Mouse (Mus musculus): ENCODE data around the gene Gm21992.
A peak's percentile ranks its signal among the peaks of the same experiment; 100 is the strongest.

Gene Gm21992

DNA sequence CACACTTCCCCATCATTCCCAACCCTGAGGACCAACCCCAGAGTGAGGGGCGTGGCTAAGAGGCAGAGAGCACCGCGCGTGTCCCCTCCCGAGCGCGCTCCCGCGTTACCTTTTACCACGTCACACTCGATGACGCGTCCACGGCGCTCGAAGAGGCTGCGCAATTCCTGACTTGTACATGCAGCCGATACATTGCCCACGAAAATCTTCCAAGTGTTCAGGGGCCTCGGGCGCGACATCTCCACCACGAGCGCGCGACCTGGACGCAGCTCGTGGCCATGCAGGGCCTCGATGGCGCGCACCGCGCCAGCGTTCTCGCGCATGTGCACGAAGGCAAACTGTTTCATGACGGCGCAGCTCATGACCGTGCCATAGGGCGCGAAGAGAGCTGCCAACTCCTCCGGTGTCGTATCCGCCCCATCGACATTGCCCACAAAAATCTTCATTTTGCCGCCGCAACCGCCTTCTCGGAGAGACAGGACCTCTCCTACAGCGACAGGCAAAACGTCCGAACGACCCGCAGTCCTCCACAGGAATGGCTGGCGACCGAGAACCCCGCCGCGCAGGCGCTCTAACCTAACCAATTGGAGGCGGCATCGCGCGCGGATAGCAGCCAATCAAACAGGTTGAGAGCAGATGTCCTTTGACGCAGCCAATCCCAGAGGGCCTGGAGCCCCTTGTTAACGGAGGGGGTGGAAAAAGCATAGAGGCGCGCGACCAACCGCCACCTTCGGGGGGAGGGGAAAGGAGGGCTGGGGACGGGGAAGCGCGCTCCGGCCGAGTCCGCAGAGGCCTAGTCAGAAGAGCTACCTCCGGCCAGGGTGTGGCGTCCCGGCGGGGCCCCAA lies at the start of gene Gm21992, which contains the start of gene Rbm14:
TSS of gene Gm21992 (minus strand) at position 550 of the 846 bp plus-strand sequence.
TSS of gene Rbm14 (minus strand) at position 572 of the 846 bp plus-strand sequence.
- peak; percentile 98 for DNase-seq

DNA sequence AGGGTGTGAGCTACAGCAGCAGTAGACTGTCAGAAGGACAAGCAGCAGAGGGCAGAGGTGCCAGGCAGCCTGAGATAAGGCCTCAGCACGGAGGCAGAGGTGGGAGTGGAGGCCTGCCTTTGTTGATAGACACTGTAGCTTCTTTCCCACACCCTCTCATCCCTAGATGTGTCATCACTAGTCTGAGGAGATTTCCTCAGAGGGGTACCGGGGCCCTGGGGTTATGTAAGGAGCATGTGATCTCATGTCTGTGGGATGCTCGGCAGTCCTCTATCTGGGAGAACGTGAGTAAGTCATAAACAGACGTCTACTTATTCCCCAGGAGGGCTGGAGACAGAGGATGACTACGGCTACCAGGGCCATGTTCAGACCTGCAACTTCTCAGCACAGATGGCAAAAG lies 47.7 kb upstream of the Gm21992 start:
- no peak for DNase-seq

DNA sequence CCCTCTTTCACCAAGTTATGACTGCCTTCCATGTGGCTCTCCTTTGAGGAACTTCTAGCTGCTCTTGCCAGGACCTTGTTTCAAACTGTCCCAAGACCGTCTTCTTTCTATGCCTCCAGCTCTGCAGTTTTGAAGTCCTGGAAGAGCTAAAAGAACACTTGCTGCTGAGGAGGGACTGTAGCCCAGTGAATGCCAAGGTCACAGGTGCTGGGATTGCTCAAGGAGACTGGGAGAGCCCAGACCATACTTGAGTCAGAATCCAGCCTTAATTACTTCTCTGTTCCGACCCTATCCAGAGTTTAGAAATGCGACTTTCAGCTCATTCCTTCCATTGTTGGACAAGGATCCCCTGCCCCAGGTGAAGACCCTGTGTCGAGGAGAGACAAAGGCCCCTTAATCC lies 44.5 kb upstream of the Gm21992 start:
- DNase-seq = no peak

DNA sequence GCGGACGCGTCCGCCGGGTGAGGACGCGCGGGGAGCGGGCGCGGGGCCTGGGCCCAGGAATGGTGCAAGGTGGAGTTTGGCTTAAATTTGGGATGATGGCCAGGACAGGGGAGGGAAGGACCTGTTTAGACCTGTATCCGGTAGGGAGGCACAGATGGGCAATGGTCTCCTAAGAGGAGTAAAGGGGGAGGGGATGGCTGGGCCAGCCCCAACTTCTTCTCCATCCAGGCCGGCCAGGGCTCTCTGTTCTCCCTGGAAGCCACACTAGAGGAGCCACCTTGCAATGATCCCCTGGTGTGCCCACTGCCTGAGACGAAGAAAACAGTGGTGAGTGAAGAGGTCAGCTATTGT lies 44.0 kb upstream of the Gm21992 start:
- DNase-seq = no peak

DNA sequence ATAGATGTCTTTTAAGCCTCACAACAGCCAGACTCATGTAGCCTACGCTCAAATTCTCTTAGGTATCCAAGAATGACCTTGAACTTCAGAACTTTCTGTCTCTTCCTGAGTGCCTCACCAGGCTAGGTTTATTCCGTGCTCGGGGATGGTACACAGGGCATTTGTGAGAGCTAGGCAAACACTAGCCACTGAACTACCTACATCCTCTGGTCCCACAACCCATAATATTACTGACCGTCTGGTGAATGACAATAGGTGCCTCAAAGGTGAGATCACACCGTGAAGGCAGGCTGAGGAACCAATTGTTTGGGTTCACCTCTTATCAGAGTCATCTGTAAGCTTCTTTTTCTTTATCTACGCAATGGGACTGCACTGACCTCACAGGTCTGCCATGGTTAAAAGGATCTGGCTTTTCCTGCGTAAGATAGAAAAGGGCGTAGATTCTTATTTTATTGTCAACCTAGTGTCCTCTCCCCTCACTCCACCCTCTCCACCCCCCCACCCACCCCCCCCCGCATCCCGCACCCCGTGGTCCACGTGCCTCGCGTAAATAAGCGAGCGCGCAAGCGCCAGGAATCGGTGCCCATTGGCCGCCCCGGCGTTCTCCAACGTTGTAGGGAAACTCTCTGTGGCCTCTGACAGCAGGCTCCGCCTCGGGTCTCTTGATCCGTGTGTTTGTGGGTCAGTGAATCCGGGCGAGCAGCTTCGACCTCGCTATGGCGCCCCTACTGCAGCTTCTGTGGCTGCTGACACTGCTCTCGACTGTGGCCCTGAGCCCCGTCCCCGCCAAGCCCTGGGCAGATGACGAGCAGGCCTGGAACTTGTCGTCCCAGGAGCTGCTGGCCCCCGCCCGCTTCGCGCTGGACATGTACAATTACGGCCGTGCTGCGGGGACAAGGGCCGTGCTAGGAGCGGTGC lies 43.4 kb upstream of the Gm21992 start, which contains the start of gene Ctsf:
TSS of gene Ctsf (plus strand) at position 579 of the 918 bp plus-strand sequence.
- DNase-seq = peak; percentile 94

DNA sequence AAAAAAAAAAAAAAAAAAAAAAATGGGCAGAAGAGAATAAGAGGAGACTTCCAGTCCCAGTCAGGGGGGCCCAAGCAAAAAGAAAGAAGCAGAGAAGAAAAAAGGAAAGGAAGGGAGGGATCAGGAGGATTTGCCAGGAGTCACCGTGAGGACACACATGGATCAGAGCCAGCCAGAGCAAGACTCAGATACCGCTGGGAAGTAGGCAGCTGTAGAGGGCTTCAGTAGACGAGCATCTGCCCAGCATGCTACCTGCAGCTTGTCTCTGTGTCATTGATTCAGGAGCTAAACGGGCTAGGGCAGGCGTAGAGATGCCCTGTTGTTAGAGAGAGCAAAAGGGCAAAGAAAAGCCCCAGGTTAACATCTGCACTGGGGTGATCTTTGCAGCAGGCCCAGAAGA lies 38.9 kb upstream of the Gm21992 start:
- no peak for DNase-seq

DNA sequence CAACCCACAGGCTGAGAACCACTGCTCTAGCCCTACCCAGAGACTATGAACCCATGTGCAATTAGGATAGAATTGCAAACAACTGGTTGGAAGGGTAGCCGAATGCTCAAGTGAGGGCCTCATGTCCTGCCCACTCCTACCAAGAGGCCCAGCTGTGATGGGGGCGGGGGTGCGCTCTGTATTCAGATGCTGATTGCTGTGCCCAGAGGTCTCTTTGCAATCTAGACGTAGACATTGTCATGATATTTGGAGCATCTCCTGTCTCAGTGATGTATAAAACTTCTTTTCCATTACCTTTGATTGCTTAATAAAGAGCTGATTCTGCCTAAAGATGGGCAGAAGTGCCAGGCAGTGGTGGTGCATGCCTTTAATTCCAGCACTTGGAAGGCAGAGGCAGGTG lies 38.4 kb upstream of the Gm21992 start:
- DNase-seq = no peak

DNA sequence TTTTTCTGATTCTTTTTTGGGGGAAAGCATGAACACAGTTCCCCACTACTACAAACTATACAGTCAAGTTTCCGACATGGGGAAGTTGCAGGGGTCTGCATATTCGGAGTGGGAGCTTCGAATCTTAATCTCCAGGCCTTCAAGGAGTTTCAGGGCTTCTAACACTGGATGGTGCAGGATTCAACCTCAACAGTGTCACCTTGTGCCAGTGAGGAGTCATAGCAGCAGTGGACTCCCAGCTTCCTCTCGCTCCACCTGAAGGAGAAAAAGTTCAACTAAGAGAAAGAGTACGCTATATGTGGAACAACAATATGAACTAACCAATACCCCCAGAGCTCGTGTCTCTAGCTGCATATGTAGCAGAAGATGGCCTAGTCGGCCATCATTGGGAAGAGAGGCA lies 36.1 kb upstream of the Gm21992 start:
- DNase-seq = no peak

DNA sequence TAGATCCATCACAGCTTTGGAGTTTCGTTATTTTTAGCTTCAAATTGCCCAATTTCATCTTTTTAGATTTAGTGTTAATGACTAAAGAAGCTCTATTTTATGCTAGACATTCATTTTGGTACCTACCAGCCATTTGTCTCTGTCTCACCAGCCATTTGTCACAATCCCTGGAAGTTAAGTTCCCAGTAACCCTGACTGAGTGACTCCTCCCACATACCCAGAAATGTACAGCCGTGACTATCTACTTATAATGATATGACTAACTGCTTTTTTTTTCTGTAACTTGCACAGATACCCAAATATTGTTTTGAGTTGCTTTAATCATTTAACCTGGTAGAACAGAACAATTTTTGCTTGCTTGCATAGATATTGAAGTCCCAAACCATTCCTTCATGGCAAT lies 34.4 kb upstream of the Gm21992 start:
- DNase-seq = no peak

DNA sequence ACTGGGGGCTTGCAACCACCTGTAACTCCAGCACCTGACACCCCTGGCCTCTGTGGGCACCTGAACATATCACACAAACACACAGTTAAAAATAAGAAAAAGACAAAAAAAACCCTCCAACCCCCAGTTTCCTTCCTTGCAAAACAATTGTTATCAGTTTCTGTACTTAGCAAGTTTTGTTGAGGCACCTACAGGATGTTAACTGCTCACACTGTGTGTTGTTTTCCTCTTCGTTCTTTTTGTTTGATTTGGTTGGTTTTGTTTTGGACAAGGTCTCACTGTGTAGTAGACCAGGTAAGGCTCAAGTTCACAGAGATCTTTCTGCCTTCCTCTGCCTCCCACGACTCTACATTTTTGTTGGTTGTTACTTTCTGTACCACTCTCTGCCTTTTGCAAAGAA lies 31.2 kb upstream of the Gm21992 start:
- DNase-seq = no peak

DNA sequence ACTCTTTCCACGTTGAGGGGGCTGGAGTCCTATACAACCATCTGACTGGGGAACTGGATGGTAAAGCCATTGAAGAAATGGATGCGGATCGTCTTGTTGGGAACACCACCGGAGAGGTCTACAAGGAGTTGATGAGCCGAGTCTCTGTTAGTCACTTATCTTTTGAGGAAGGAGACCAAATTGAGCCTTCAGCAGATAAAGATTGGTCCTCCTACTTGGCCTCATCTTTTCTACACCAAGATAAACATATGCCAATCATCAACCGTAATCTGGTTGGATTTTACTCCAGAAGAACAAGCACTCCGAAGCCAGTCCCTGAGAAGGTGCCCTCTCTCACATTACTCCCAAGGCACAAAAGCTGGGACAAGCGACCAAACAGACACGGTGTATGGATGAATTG lies 29.4 kb upstream of the Gm21992 start:
- no peak for DNase-seq

DNA sequence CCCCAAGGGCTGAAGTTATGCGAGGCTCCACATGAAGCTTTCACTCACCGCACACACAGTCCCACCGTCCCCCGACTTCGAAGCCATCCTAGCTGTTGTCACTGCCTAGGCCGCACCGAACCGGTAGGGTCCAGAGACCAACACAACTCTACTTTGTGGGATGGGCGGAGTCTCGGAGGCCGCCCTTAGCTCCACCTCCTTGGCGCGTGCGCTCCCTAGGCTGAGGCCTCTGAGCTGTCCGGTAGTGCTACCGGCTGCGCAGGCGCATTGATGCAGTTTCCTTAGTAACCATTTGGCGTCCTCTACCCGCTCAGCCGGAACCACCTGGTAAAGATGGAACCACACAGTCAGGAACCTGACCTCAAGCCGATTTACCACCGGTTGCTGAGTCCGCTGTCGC lies 27.7 kb upstream of the Gm21992 start, which contains the start of the genes Ccs and Ccdc87:
TSS of gene Ccs (minus strand) at position 184 of the 400 bp plus-strand sequence.
TSS of gene Ccdc87 (plus strand) at position 218 of the 400 bp plus-strand sequence.
- peak; percentile 98 for DNase-seq

DNA sequence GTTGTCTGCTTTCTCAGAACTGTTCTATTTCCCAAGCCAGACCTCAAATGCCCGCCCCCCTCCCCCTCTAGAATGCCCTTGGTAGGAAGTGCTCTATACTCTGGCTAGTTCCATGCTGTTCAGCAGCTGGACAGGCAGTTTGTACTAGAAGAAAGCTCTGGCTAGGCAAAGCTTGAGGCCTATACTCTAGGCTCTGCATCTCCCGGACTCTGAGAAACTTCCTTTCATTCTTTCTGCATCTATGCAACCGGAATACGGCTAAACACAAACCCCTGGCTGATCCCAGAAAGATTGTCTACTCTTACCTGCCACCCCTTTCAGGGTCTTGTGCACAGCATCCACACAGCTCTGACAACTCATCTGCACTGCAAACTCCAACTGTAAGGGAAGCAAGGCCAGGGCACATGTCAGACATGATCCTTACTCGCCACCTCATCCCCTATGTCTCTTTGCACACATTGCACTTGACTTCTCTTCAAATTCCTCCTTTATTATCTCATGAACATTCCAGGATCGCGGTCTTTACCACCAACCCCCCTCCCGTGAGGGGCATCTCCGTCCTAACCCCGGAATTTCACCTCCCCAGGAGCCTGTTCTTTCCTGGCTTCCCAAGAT lies 27.2 kb upstream of the Gm21992 start:
- no peak for DNase-seq

DNA sequence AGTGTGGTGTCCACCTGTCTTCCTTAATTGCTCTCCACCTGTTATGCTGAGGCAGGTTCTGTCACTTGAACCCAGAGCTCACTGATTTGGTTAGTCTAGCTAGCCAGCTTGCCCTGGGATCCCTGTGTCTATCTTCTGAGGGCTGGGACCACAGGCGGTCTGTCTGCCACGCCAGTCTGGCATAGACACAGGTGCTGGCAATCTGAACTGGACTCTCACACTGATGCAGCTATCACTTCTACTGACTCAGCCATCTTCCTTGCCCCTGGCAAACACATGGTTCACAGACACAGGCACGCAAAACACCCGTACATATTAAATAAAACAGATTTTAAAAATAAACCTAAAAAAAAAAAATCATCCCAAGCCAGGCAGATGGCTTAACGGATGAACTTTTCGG lies 25.6 kb upstream of the Gm21992 start:
- no peak for DNase-seq

DNA sequence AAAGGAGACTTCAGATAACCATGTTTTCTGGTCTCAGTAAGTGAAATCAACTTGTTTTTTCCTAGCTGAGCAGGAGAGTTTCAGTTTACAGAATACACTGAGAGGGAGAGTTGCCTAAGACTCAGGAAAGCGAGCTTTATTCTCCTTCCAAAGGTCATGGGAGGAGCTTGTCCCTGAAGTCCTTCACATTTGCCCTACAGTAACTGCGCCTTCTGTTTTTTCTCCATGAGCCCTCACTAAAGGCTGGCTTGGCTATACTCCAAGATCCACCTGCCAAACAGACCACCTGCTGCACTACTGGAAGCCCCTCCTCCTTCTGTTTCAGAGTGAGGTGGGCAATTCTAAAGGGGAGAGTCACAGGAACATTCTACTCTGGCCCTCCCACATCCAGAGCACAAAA lies 24.7 kb upstream of the Gm21992 start:
- DNase-seq = no peak

DNA sequence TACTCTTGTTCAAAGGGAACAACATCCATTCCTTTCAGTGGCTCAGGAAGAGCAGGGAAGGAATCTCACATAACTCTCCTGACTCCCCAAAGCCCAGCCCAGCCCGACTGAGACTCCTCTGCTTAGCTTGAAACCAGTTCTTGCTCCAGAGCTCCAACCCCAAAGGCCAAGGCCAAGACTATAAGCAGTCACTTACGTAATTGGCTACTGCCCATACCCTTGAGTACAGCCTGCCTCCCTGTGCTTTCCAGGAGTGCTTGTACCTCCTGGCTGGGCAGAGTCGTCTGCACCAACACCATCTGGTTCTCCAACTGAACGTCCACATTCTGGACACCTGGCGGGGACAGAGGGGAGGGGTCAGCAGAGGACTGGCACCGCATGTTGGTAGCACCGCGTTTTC lies 22.6 kb upstream of the Gm21992 start:
- no peak for DNase-seq

DNA sequence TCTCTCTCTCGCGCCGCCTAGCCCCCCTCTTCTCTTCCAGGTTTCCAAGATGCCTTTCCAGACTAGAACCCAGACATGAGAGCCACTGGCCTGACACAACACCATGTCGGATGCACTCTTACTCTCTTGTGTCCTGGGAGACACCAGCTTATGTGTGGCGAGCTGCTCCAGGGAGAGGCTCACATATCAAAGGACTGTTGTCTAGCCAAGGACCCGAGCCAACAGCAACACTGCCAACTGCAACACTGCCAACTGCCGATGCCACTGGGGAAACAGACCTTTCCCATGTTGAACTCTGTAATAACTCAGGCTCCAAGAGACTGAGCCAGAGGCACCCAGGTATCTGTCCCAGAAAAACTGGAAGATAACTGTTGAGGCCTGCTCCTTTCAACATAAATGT lies 17.7 kb upstream of the Gm21992 start:
- peak; percentile 62 for DNase-seq

DNA sequence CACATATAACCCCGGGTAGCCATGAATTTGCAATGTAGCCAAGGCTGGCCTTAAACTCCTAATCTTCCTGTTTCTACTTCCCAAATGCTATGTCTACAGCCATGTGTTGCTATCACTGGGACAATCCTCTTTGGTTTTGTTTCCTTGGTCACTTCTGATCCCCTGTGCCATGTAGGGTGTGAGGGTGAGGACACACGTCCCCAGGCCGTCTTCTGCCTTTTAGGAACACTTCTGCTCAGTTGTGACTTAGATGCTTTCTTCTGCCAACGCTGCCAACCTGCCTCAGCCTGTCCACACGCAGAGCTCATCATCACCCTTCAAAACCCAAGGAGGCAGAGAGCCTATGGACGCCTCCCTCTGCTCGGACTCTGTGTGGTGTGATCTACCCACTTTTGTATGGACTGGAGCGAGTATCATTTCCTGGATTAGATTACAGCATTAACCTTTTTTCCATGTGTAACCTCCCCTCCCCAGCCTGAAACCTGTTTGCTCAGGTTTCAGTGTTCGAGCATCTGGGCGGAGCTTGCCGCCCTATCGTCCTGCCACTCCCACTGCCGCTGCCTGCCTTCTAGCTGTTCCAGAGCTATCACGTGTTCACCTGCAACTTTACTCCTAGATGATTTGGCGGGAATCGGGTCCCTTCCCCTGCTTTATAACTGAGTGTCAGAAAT lies 17.2 kb upstream of the Gm21992 start:
- no peak for DNase-seq

DNA sequence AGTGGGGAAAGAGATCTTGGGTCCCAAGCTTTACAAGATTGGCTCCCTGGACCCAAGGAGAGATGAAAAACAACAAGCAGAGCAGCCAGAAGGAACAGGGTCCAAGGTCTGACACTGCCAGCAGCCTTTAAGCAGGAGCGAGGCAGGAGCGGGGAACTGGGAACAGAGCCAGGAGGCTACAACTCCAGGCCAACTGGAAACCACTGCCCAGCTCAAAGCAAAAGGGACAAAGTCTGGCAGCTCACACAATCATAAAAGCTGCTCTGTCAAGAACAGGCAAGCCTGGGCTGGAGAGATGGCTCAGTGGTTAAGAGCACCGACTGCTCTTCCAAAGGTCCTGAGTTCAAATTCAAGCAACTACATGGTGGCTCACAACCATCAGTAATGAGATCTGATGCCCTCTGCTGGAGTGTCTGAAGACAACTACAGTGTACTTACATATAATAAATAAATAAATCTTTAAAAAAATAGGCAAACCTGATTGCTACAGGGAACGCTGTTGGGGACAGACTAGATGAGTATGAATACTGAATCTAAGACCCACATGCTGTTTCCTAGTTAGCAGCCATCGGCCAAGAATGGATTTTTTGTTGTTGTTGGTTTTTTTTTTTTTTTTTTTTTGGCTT lies 9.4 kb upstream of the Gm21992 start:
- DNase-seq = peak; percentile 65

DNA sequence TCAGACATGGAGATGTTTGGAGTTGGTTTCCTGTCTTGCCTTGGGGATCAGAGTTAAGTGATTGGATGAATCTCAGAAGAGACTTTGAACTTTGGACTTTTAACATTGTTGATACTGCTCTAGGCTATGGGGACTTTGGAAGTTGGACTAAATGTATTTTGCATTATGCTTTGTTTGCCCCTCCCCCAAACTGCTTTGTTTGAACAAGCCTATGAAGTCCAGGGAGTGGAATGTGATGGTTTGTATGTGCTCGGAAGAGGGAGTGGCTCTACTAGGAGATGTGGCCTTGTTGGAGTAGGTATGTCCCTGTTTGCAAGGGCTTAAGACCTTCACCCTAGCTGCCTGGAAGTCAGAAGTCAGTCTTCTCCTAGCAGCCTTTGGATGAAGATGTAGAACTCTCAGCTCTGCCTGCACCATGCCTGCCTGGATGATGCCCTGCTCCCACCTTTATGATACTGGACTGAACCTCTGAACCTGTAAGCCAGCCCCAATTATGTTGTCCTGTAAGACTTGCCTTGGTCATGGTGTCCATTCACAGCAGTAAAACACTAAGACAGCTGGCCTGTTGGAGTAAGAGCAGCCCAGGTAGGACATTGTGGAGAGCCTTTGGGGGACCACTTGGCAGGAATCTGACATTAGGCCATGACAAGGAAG lies 5.9 kb upstream of the Gm21992 start:
- no peak for DNase-seq

DNA sequence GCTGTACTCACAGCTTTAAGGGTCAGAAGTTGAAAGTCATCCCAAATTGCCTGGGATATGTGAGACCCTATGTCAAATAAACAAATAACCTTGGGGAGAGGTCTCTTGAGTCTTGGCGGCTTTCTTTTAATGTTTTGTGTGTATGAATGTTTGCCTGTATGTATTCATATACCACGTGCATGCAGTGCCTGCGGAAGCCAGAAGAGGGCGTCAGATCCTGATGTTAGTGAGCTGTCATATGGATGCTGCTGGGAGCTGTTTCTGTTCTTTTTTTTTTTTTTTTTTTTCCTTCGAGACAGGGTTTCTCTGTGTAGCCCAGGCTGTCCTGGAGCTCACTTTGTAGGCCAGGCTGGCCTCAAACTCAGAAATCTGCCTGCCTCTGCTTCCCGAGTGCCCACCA lies 1.6 kb upstream of the Gm21992 start:
- DNase-seq = no peak
